Mouse (Mus musculus): ENCODE measurements at regions not wholly inside any gene's neighbourhood (a gene's known extent, or its start where the extent isn't known, plus 50 kb on each side); places are given as distances from the start of the nearest gene placed in this dataset.

GRCm38 (mm10) chr13:31248996-31249395 is 275.0 kb downstream of the Gm5447 start:
- DNase-seq = no peak

DNA sequence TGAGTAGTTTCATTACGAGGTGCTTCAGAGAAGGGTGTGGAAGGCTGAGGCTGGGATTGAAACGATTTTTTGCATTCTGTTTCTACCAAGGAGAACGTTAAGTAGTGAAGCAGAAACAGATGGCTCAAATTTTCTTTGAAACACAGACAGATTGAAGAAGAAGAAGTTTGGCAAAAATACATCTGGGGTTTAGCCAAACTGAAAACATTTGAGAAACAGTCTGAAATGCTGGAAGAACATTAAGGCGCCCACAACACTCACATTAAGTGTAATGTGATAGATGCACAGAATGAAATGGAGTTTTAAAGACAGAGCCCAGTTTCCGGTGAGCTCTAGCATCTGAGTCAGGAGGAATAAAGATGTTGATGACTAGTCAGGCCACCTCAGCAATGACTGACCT is 275.5 kb downstream of the Gm5447 start:
- DNase-seq = no peak

GRCm38 (mm10) chr13:31254016-31254415 is 280.0 kb downstream of the Gm5447 start:
- no peak for DNase-seq

- no peak for DNase-seq
These were observed 280.7 kb downstream of the Gm5447 start for GRCm38 (mm10) chr13:31254744-31255143.

- no peak for DNase-seq
These were observed 281.5 kb downstream of the Gm5447 start for GRCm38 (mm10) chr13:31255506-31255905.

GRCm38 (mm10) chr13:31267865-31268264 is 288.1 kb upstream of the Foxq1 start:
- no peak for DNase-seq

DNA sequence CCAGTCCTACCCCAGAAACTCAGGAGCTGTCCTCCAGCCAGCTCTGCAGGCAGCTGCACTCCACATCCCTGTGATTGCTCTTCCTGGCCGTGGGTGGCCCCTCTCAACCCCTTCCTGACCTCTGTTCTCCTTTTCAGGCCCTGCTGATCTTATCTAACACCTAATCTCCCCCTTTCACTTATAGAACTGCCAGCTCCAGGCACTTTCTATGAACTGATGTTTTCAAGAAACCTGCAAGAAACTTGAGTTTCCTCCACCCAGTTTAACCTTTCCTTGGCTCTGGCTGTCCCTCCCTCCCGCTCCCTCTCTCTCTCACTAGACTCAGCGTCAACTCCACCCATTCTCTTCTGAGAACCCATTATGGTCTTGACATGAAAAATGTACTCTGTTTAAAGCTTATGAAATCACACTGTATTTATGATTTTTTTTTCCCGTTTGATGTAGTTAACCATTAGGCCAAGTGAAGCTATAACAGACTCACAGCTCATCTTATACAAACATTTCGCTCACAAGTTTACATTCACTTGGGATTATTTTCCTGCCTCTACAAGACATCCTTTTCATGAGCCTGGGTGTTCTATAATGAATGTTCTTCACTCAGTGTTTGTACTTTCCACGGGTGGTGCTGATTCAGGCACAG is 279.8 kb upstream of the Foxq1 start:
- DNase-seq = no peak

- DNase-seq = no peak
These were observed 265.3 kb upstream of the Foxq1 start for GRCm38 (mm10) chr13:31290630-31291029.

DNA sequence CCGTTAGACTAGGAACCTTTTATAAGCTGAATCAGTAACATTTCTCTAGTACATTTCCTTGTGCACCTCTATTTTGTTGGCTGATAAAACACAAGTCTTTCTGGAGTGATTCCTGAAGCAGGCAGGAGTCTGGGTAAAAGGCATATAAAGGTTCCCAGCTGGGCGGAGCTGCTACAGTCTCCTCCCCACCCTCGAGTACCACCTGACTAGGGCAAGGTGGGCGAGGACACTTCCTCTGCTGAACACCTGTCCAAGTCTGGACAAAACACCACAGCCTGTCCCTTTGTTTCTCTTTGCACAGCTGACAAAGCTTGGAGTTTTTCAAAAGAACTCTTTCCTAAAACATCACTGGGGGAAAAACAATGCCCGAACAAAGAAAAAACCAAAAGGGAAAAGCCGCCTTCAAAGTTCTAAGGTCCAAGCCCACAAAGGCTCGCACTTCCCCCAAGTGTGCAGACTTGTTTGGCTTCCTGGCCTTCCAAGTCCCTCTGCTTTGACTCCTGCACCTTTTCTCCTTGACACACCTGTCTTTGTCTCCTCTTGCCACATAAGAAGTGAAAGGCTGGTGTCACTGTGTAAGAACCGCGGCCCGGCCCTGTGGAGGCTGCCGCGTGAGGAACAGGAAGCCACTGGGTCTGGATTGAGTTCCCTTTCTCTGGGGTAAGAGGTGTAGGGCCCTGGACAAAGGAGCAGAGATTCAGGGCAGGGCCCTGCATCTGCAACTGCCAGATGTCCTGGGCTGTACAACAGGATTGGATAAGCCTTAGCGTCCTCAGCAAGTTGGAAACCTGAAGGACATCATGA is 263.1 kb upstream of the Foxq1 start:
- DNase-seq = no peak

- DNase-seq = no peak
These were observed 261.9 kb upstream of the Foxq1 start for GRCm38 (mm10) chr13:31294011-31294410.

DNA sequence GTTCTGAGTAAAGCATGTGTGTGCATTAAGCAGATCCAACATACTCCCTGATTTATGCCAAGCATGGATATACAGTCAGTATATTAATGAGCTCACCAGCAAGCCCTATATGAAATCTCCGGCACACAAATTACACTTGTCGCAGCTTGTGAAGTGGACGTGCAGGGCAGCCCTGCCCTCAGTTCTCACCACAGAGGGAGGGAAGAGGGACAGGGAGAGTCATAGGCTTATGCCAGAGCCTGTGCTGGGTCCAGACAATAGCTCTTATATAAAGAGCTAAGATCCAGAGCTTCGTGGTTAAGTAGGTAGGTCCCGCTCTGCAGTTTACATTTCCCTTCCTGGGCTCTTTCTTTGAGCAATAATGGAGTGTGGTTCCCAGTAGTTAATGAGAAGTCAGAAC is 252.7 kb upstream of the Foxq1 start:
- DNase-seq = no peak

GRCm38 (mm10) chr13:31304286-31304865 is 251.6 kb upstream of the Foxq1 start:
- no peak for DNase-seq

DNA sequence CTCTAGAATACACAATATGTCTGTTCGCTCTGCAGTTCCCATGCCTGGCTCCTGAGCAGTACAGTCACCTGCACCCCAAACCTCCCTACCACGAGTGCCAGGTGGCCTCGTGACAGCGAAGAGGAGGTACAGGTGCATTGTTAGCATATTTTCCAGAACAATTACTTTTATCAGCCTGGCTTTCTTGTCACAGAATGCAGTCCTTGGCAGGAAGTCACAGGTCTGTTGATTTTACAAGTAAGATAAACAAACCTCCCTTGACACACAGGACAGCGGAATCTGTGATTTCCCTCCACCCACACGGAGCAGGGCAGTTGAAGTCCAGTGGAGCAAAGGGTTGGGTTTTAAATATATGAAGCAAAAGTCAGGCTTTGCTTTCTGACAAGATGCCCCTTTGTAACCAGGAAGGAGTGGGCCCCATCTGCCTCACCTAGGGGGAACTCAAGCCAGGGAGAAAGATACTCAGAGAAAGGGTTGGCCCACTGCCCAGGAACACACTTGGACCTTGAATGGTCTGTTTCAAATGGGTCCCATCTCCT is 246.8 kb upstream of the Foxq1 start:
- DNase-seq = peak; percentile 26

GRCm38 (mm10) chr13:31312772-31313171 is 243.2 kb upstream of the Foxq1 start:
- DNase-seq = no peak

DNA sequence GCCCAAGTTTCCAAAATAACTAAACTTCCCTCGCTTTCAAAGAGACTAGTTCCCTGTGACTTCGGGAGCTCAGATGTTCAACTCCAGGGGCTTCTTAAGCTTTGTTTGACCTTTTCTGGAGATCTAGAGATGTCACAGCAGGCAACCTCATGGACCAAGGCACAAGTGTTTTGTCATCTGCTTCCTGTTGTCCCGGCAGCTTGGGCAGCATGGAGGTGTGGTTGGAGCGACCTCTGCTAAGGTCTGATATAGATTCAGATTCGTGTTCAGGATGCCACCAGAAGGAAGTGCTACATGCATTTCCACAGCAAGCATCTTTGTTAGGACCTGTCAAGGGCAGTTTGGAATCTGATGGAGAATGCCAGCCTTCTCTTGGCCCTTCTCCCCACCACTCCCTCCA is 242.1 kb upstream of the Foxq1 start:
- no peak for DNase-seq

GRCm38 (mm10) chr13:31317066-31317465 is 238.9 kb upstream of the Foxq1 start:
- no peak for DNase-seq

- DNase-seq = no peak
These were observed 237.9 kb upstream of the Foxq1 start for GRCm38 (mm10) chr13:31318008-31318407.

DNA sequence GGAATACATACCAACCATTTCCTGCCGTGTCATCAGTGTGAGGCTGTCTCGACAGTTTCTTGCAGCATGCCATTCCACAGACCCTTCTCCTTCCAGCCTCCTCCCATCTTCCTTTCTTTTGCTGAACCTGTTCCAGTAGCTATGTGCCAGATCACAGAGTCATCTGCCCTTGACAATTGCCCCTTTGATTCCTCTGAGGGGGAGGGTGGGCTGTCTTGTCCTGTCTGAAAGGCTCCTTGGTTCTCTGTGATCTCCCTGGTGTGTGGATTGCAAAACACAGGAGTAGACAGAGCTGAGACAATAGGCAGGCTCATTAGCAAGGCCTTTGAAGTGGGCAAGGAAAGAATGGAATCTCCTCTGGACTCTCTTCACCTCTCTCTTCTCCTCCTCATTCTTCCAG is 234.5 kb upstream of the Foxq1 start:
- DNase-seq = no peak

GRCm38 (mm10) chr13:31326269-31326851 is 229.6 kb upstream of the Foxq1 start:
- no peak for DNase-seq

DNA sequence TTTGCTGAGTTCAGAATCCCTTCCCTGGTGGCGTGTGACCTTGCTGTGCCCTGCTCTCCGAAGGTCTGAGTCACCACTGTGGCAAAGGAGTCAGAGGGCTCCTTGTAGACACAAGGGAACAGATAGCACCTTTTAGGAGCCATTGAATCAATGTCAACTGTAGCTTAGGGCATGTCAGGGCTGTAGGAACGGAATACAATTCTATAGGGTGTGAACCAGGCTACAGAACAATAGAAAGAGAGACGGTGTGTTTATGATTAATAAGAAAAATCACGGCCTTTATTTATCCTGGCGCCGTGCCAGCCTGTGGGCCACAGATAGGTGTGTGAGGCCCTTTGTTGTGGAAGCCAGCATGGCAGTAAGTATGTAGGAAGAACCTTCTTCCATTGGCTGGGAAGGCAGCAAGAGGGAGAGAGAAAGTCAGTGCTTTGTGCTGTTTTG is 228.4 kb upstream of the Foxq1 start:
- DNase-seq = peak; percentile 30

GRCm38 (mm10) chr13:31328756-31329155 is 227.2 kb upstream of the Foxq1 start:
- no peak for DNase-seq

- no peak for DNase-seq
These were observed 225.2 kb upstream of the Foxq1 start for GRCm38 (mm10) chr13:31330731-31331130.

DNA sequence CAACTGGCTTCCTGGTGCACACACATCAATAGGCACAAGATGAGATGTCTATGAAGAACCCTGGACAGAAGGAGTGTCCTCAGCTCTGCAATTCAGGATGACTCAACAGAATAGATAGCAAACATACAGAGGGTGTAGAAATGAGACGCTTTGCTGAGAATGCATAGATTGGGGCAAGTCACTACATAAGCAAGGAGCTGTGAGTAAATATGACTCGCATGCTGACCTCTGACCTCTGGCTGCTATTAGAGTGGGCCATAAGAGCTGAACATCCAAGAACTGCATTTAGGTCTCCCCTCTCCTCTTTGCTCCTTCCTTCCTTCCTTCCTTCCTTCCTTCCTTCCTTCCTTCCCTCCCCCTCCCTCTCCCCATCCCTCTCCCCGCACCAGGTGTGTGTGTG is 221.0 kb upstream of the Foxq1 start:
- no peak for DNase-seq
